In genomic region chr8:11700060-11701032, GRCm38 (mm10) we compare ENCODE assay signal across 8 mouse cellular contexts. TPM values are rescaled to one million over a fixed set of nuclear protein-coding genes. Genes with fewer than 3 reads are reported as not detected.
DNase-seq lines count a peak whose midpoint lies in the region; ATAC-seq and TF ChIP-seq lines count a peak whose summit lies in the region.

No protein-coding gene starts in this region.

- DNase-seq in A20 (ENCODE audit: low read depth, low spot score), result peak; percentile 70
- peak; percentile 89 for DNase-seq in kidney, postnatal 0 days (ENCODE audit: low spot score)
- DNase-seq in liver, embryonic 11.5 days (ENCODE audit: low spot score), result peak; percentile 76
- DNase-seq in naive thymus-derived CD4-positive, alpha-beta T cell, adult 2 months (ENCODE audit: low read depth), result peak; percentile 73
- DNase-seq in splenic B cell, adult 2 months (ENCODE audit: low read depth, low spot score), result peak; percentile 70

- no peak overlapping the region for H3K4me3 ChIP-seq in bone marrow macrophage, adult 2 months (ENCODE audit: insufficient read depth, low read length)
- no peak overlapping the region for H3K4me3 ChIP-seq in embryonic fibroblast, embryonic 13.5 days (ENCODE audit: insufficient read depth, low read length)
- peak overlapping the region; percentile 23 for H3K4me3 ChIP-seq in heart, embryonic 12.5 days
- H3K4me3 ChIP-seq in kidney, postnatal 0 days (replicated peaks; ENCODE audit: low read depth, low read length), result no peak overlapping the region; the same call in 1 of the 2 replicates
- H3K4me3 ChIP-seq in liver, embryonic 11.5 days (ENCODE audit: low read depth, low read length), result no peak overlapping the region

- H3K4me2 ChIP-seq in heart, embryonic 12.5 days, result peak overlapping the region; percentile 62
- peak overlapping the region; percentile 41; the same call in 1 of the 2 replicates for H3K4me2 ChIP-seq in kidney, postnatal 0 days (ENCODE audit: low read length)
- H3K4me2 ChIP-seq in liver, embryonic 11.5 days, result peak overlapping the region; percentile 46

- no peaks in the 10 kb centered on the region for H3K4me1 ChIP-seq in bone marrow macrophage, adult 2 months (ENCODE audit: control insufficient read depth, insufficient read depth, low read length)
- H3K4me1 ChIP-seq in embryonic fibroblast, embryonic 13.5 days (ENCODE audit: control insufficient read depth, insufficient read depth, low read length), result no peaks in the 10 kb centered on the region
- peaks cover 10% of the 10 kb centered on the region; the same call in 1 of the 2 replicates for H3K4me1 ChIP-seq in heart, embryonic 12.5 days (replicated peaks)
- 0 out of 2 replicates have a peak, but pooled peaks cover 3% of the 10 kb centered on the region for H3K4me1 ChIP-seq in kidney, postnatal 0 days (replicated peaks; ENCODE audit: insufficient read depth, low read length)
- peaks cover 6% of the 10 kb centered on the region; the same call in 1 of the 2 replicates for H3K4me1 ChIP-seq in liver, embryonic 11.5 days (replicated peaks; ENCODE audit: control insufficient read depth, insufficient read depth, low read length)

- H3K36me3 ChIP-seq in heart, embryonic 12.5 days, result no peaks in the 10 kb centered on the region
- no peaks in the 10 kb centered on the region for H3K36me3 ChIP-seq in kidney, postnatal 0 days (ENCODE audit: insufficient read depth, low read length)
- no peaks in the 10 kb centered on the region for H3K36me3 ChIP-seq in liver, embryonic 11.5 days (ENCODE audit: control insufficient read depth, insufficient read depth, low read length)
- H3K36me3 ChIP-seq in splenic B cell, adult 2 months (ENCODE audit: control insufficient read depth, insufficient read depth, low read length, poor library complexity, severe bottlenecking), result no peaks in the 10 kb centered on the region

- H3K9ac ChIP-seq in heart, embryonic 12.5 days, result peak overlapping the region; percentile 13; the same call in 1 of the 2 replicates
- no peak overlapping the region for H3K9ac ChIP-seq in kidney, postnatal 0 days (ENCODE audit: low read depth, low read length)
- no peak overlapping the region for H3K9ac ChIP-seq in liver, embryonic 11.5 days (ENCODE audit: low read depth, low read length)

- H3K9me3 ChIP-seq in heart, embryonic 12.5 days (replicated peaks), result 0 out of 2 replicates have a peak, but pooled peaks cover 4% of the 10 kb centered on the region
- no peaks in the 10 kb centered on the region for H3K9me3 ChIP-seq in kidney, postnatal 0 days (replicated peaks; ENCODE audit: low read length)
- H3K9me3 ChIP-seq in liver, embryonic 11.5 days (ENCODE audit: control insufficient read depth, low read length), result no peaks in the 10 kb centered on the region

- peak; percentile 82 for TF ChIP-seq CTCF in bone marrow macrophage, adult 2 months (IDR thresholded peaks at IDR 0.05; ENCODE audit: low read depth, low read length)
- TF ChIP-seq CTCF in embryonic fibroblast, embryonic 13.5 days (IDR thresholded peaks at IDR 0.05; ENCODE audit: borderline replicate concordance, insufficient read depth, low read length), result peak; percentile 86
- TF ChIP-seq CTCF in kidney, postnatal 0 days (IDR thresholded peaks at IDR 0.05; ENCODE audit: low read depth), result peak; percentile 96

- ATAC-seq in heart, embryonic 12.5 days (ENCODE audit: insufficient number of reproducible peaks, low FRiP score), result peak; percentile 68
- peak; percentile 82 for ATAC-seq in kidney, postnatal 0 days (replicated peaks; ENCODE audit: low FRiP score, low read depth)
- ATAC-seq in liver, embryonic 11.5 days (replicated peaks; ENCODE audit: low FRiP score), result peak; percentile 58; the same call in 1 of the 2 replicates

- WGBS in heart, embryonic 12.5 days, result 33% methylated on average over 26 of the region's 26 CpGs
- WGBS in kidney, postnatal 0 days, result 25% methylated on average over 26 of the region's 26 CpGs
- WGBS in liver, embryonic 11.5 days, result 37% methylated on average over 26 of the region's 26 CpGs

- no peak for TF ChIP-seq POLR2A in bone marrow macrophage, adult 2 months (IDR thresholded peaks at IDR 0.05; ENCODE audit: borderline replicate concordance, low read depth, low read length)
- TF ChIP-seq POLR2A in embryonic fibroblast, embryonic 13.5 days (IDR thresholded peaks at IDR 0.05; ENCODE audit: low read depth, low read length), result no peak

- H3K27me3 ChIP-seq in heart, embryonic 12.5 days (replicated peaks), result peaks cover 7% of the 10 kb centered on the region; the same call in 1 of the 2 replicates
- no peaks in the 10 kb centered on the region for H3K27me3 ChIP-seq in kidney, postnatal 0 days (ENCODE audit: insufficient read depth, low read length)
- peaks cover 2% of the 10 kb centered on the region; the same call in 1 of the 2 replicates for H3K27me3 ChIP-seq in liver, embryonic 11.5 days (replicated peaks; ENCODE audit: control insufficient read depth, insufficient read depth, low read length)
- H3K27me3 ChIP-seq in splenic B cell, adult 2 months (ENCODE audit: control insufficient read depth, insufficient read depth, low read length, poor library complexity, severe bottlenecking), result 0 out of 2 replicates have a peak, but pooled peaks cover 2% of the 10 kb centered on the region

- no peak overlapping the region for H3K27ac ChIP-seq in bone marrow macrophage, adult 2 months (ENCODE audit: insufficient read depth, low read depth, low read length)
- no peak overlapping the region for H3K27ac ChIP-seq in embryonic fibroblast, embryonic 13.5 days (ENCODE audit: insufficient read depth, low read length)
- H3K27ac ChIP-seq in heart, embryonic 12.5 days (ENCODE audit: poor library complexity, severe bottlenecking), result no peak overlapping the region
- no peak overlapping the region for H3K27ac ChIP-seq in kidney, postnatal 0 days
- H3K27ac ChIP-seq in liver, embryonic 11.5 days (ENCODE audit: low read depth, low read length), result no peak overlapping the region

RNA-seq across cellular contexts. Expression of gene 1700016D06Rik, which starts 0.5 kb away (rescaled TPM):
- not detected in 2 replicates for polyA plus RNA-seq in bone marrow macrophage, adult 2 months (2012; ENCODE audit: insufficient read depth, insufficient read length, missing spikeins)
- polyA plus RNA-seq in embryonic fibroblast, embryonic 13.5 days (2011; ENCODE audit: insufficient read length, low read depth, missing spikeins), result not detected in 2 replicates
- not detected in 2 replicates for polyA plus RNA-seq in heart, embryonic 12.5 days (2016; fragmentation: Nextera tagmentation; extraction: Ambion mirVana)
- not detected in 2 replicates for polyA plus RNA-seq in kidney, postnatal 0 days (2015; fragmentation: Nextera tagmentation; extraction: Ambion mirVana)
- not detected in 2 replicates for polyA plus RNA-seq in liver, embryonic 11.5 days (2014; fragmentation: Nextera tagmentation; extraction: Ambion mirVana)

RNA-seq across cellular contexts. Expression of gene Arhgef7, which starts 27.2 kb away (rescaled TPM):
- 53.8 and 59.8 TPM in 2 replicates for polyA plus RNA-seq in bone marrow macrophage, adult 2 months (2012; ENCODE audit: insufficient read depth, insufficient read length, missing spikeins)
- 31.5 and 40.8 TPM in 2 replicates for polyA plus RNA-seq in embryonic fibroblast, embryonic 13.5 days (2011; ENCODE audit: insufficient read length, low read depth, missing spikeins)
- 70.5 and 75.3 TPM in 2 replicates for polyA plus RNA-seq in heart, embryonic 12.5 days (2016; fragmentation: Nextera tagmentation; extraction: Ambion mirVana)
- 27.3 and 29.0 TPM in 2 replicates for polyA plus RNA-seq in kidney, postnatal 0 days (2015; fragmentation: Nextera tagmentation; extraction: Ambion mirVana)
- 30.1 and 31.1 TPM in 2 replicates for polyA plus RNA-seq in liver, embryonic 11.5 days (2014; fragmentation: Nextera tagmentation; extraction: Ambion mirVana)
